Mouse (Mus musculus) olfactory bulb, adult 2 months (tissue): ENCODE data around the gene Cep295.

Experiments used
- CTCF ChIP-seq: fragments of 200-500 bp; IDR thresholded peaks from 2 replicates; pipeline ENCODE4 v1.5.1; 2012; ENCODE audit warnings: low read depth, mild to moderate bottlenecking, low read length, moderate library complexity; ENCODE audit not compliant: insufficient read depth
- POLR2A ChIP-seq: fragments of 200-500 bp; IDR thresholded peaks from 2 replicates; pipeline ENCODE4 v1.6.1; 2012; ENCODE audit warnings: mild to moderate bottlenecking, low read depth, low read length, moderate library complexity; ENCODE audit not compliant: insufficient read depth

GRCm38 (mm10) chr9:15397591-15397990, 40.0 kb upstream of the Cep295 start:
- TF ChIP-seq CTCF (no peak), POLR2A (no peak)
